Mouse (Mus musculus): ENCODE results near the gene Phykpl. TPM values are rescaled to one million over a fixed set of nuclear protein-coding genes. Genes with fewer than 3 reads are reported as not detected.

Phykpl gene
- polyA plus RNA-seq (2014; fragmentation: Nextera tagmentation; extraction: Ambion mirVana): 7.5 and 9.8 TPM in 2 replicates

- DNase-seq (ENCODE audit: low spot score) (peak; percentile 97), ATAC-seq (ENCODE audit: low FRiP score) (peak; percentile 95)
- Histone ChIP-seq H3K4me3 (replicated peaks; ENCODE audit: low read length) (peak within 1 kb of the TSS; percentile 50), H3K9ac (peak within 1 kb of the TSS; percentile 77), H3K27me3 (ENCODE audit: control insufficient read depth, insufficient read depth, low read length) (no peaks in the 10 kb centered on the region), H3K9me3 (ENCODE audit: control insufficient read depth, low read length) (no peaks in the 10 kb centered on the region), H3K27ac (peak within 1 kb of the TSS; percentile 90), H3K4me1 (replicated peaks; ENCODE audit: control insufficient read depth, insufficient read depth, low read length) (peaks cover 8% of the 10 kb centered on the region), H3K4me2 (replicated peaks) (peak within 1 kb of the TSS; percentile 83), H3K36me3 (replicated peaks; ENCODE audit: control insufficient read depth, insufficient read depth) (peaks cover 35% of the 10 kb centered on the region)
- under 1% methylated on average over 59 of the region's 59 CpGs for WGBS
Measured at GRCm38 (mm10) chr11:51584431-51585248, at the start of gene Phykpl. Gene Phykpl, plus strand, starts transcription at chr11:51584757.

- no peak for ATAC-seq (ENCODE audit: low FRiP score)
- H3K4me2 ChIP-seq (replicated peaks): no peak overlapping the region
- H3K27ac ChIP-seq: no peak overlapping the region
- no peaks in the 10 kb centered on the region for H3K4me1 ChIP-seq (replicated peaks; ENCODE audit: control insufficient read depth, insufficient read depth, low read length)
- no peak overlapping the region for H3K9ac ChIP-seq
- H3K36me3 ChIP-seq (replicated peaks; ENCODE audit: control insufficient read depth, insufficient read depth): no peaks in the 10 kb centered on the region
- H3K9me3 ChIP-seq (ENCODE audit: control insufficient read depth, low read length): no peaks in the 10 kb centered on the region
- DNase-seq (ENCODE audit: low spot score): no peak
- no peak overlapping the region for H3K4me3 ChIP-seq (replicated peaks; ENCODE audit: low read length)
- WGBS: 22% methylated on average over 7 of the region's 7 CpGs
- H3K27me3 ChIP-seq (ENCODE audit: control insufficient read depth, insufficient read depth, low read length): no peaks in the 10 kb centered on the region
Measured at GRCm38 (mm10) chr11:51538388-51538787, 46.2 kb upstream of the Phykpl start.

- H3K36me3 ChIP-seq (replicated peaks; ENCODE audit: control insufficient read depth, insufficient read depth): no peaks in the 10 kb centered on the region
- H3K4me1 ChIP-seq (replicated peaks; ENCODE audit: control insufficient read depth, insufficient read depth, low read length): no peaks in the 10 kb centered on the region
- 60% methylated on average over 13 of the region's 13 CpGs for WGBS
- ATAC-seq (ENCODE audit: low FRiP score) (no peak; the same call in 1 of the 2 replicates), DNase-seq (ENCODE audit: low spot score) (no peak)
- H3K4me3 ChIP-seq (replicated peaks; ENCODE audit: low read length): no peak overlapping the region
- H3K4me2 ChIP-seq (replicated peaks): no peak overlapping the region
- no peaks in the 10 kb centered on the region for H3K27me3 ChIP-seq (ENCODE audit: control insufficient read depth, insufficient read depth, low read length)
- no peaks in the 10 kb centered on the region for H3K9me3 ChIP-seq (ENCODE audit: control insufficient read depth, low read length)
- no peak overlapping the region for H3K27ac ChIP-seq
- no peak overlapping the region for H3K9ac ChIP-seq
Measured at GRCm38 (mm10) chr11:51538919-51539758, 45.4 kb upstream of the Phykpl start.

- Histone ChIP-seq H3K27me3 (ENCODE audit: control insufficient read depth, insufficient read depth, low read length) (no peaks in the 10 kb centered on the region), H3K27ac (no peak overlapping the region), H3K4me3 (replicated peaks; ENCODE audit: low read length) (no peak overlapping the region), H3K36me3 (replicated peaks; ENCODE audit: control insufficient read depth, insufficient read depth) (no peaks in the 10 kb centered on the region), H3K9me3 (ENCODE audit: control insufficient read depth, low read length) (no peaks in the 10 kb centered on the region), H3K9ac (no peak overlapping the region), H3K4me1 (replicated peaks; ENCODE audit: control insufficient read depth, insufficient read depth, low read length) (no peaks in the 10 kb centered on the region), H3K4me2 (replicated peaks) (no peak overlapping the region)
- peak; percentile 87 for ATAC-seq (ENCODE audit: low FRiP score)
- DNase-seq (ENCODE audit: low spot score): peak; percentile 93
- 14% methylated on average over 10 of the region's 10 CpGs for WGBS
Measured at GRCm38 (mm10) chr11:51539759-51540282, 44.7 kb upstream of the Phykpl start.

- DNase-seq (ENCODE audit: low spot score) (no peak), ATAC-seq (ENCODE audit: low FRiP score) (no peak)
- Histone ChIP-seq H3K4me1 (replicated peaks; ENCODE audit: control insufficient read depth, insufficient read depth, low read length) (no peaks in the 10 kb centered on the region), H3K27ac (no peak overlapping the region), H3K4me3 (replicated peaks; ENCODE audit: low read length) (no peak overlapping the region), H3K36me3 (replicated peaks; ENCODE audit: control insufficient read depth, insufficient read depth) (no peaks in the 10 kb centered on the region), H3K9ac (no peak overlapping the region), H3K27me3 (ENCODE audit: control insufficient read depth, insufficient read depth, low read length) (no peaks in the 10 kb centered on the region), H3K4me2 (replicated peaks) (no peak overlapping the region), H3K9me3 (ENCODE audit: control insufficient read depth, low read length) (no peaks in the 10 kb centered on the region)
- 47% methylated on average over 9 of the region's 9 CpGs for WGBS
Measured at GRCm38 (mm10) chr11:51542424-51542823, 42.1 kb upstream of the Phykpl start.

GRCm38 (mm10) chr11:51543487-51544050 is 41.0 kb upstream of the Phykpl start:
- Histone ChIP-seq H3K36me3 (replicated peaks; ENCODE audit: control insufficient read depth, insufficient read depth) (no peaks in the 10 kb centered on the region), H3K9me3 (ENCODE audit: control insufficient read depth, low read length) (no peaks in the 10 kb centered on the region), H3K27me3 (ENCODE audit: control insufficient read depth, insufficient read depth, low read length) (no peaks in the 10 kb centered on the region), H3K27ac (no peak overlapping the region), H3K4me3 (replicated peaks; ENCODE audit: low read length) (no peak overlapping the region), H3K4me1 (replicated peaks; ENCODE audit: control insufficient read depth, insufficient read depth, low read length) (no peaks in the 10 kb centered on the region), H3K4me2 (replicated peaks) (no peak overlapping the region), H3K9ac (no peak overlapping the region)
- DNase-seq (ENCODE audit: low spot score) (no peak), ATAC-seq (ENCODE audit: low FRiP score) (no peak)
- 35% methylated on average over 7 of the region's 7 CpGs for WGBS

GRCm38 (mm10) chr11:51544413-51544812 is 40.1 kb upstream of the Phykpl start:
- H3K27me3 ChIP-seq (ENCODE audit: control insufficient read depth, insufficient read depth, low read length): no peaks in the 10 kb centered on the region
- DNase-seq (ENCODE audit: low spot score) (no peak), ATAC-seq (ENCODE audit: low FRiP score) (no peak)
- H3K4me3 ChIP-seq (replicated peaks; ENCODE audit: low read length): no peak overlapping the region
- H3K36me3 ChIP-seq (replicated peaks; ENCODE audit: control insufficient read depth, insufficient read depth): no peaks in the 10 kb centered on the region
- 63% methylated on average over 2 of the region's 2 CpGs for WGBS
- no peak overlapping the region for H3K9ac ChIP-seq
- H3K27ac ChIP-seq: no peak overlapping the region
- H3K4me1 ChIP-seq (replicated peaks; ENCODE audit: control insufficient read depth, insufficient read depth, low read length): no peaks in the 10 kb centered on the region
- H3K9me3 ChIP-seq (ENCODE audit: control insufficient read depth, low read length): no peaks in the 10 kb centered on the region
- H3K4me2 ChIP-seq (replicated peaks): no peak overlapping the region

- DNase-seq (ENCODE audit: low spot score): no peak
- no peaks in the 10 kb centered on the region for H3K36me3 ChIP-seq (replicated peaks; ENCODE audit: control insufficient read depth, insufficient read depth)
- no peak for ATAC-seq (ENCODE audit: low FRiP score)
- no peak overlapping the region for H3K27ac ChIP-seq
- no peak overlapping the region for H3K4me2 ChIP-seq (replicated peaks)
- H3K4me3 ChIP-seq (replicated peaks; ENCODE audit: low read length): no peak overlapping the region
- no peaks in the 10 kb centered on the region for H3K9me3 ChIP-seq (ENCODE audit: control insufficient read depth, low read length)
- no peak overlapping the region for H3K9ac ChIP-seq
- no peaks in the 10 kb centered on the region for H3K4me1 ChIP-seq (replicated peaks; ENCODE audit: control insufficient read depth, insufficient read depth, low read length)
- 74% methylated on average over 4 of the region's 4 CpGs for WGBS
- H3K27me3 ChIP-seq (ENCODE audit: control insufficient read depth, insufficient read depth, low read length): no peaks in the 10 kb centered on the region
Measured at GRCm38 (mm10) chr11:51545811-51546210, 38.7 kb upstream of the Phykpl start.

- no peak for DNase-seq (ENCODE audit: low spot score)
- Histone ChIP-seq H3K27me3 (ENCODE audit: control insufficient read depth, insufficient read depth, low read length) (no peaks in the 10 kb centered on the region), H3K27ac (no peak overlapping the region), H3K9me3 (ENCODE audit: control insufficient read depth, low read length) (no peaks in the 10 kb centered on the region), H3K4me3 (replicated peaks; ENCODE audit: low read length) (no peak overlapping the region), H3K4me1 (replicated peaks; ENCODE audit: control insufficient read depth, insufficient read depth, low read length) (peaks cover 4% of the 10 kb centered on the region; the same call in 1 of the 2 replicates), H3K4me2 (replicated peaks) (no peak overlapping the region), H3K9ac (no peak overlapping the region), H3K36me3 (replicated peaks; ENCODE audit: control insufficient read depth, insufficient read depth) (no peaks in the 10 kb centered on the region)
- no peak for ATAC-seq (ENCODE audit: low FRiP score)
- 69% methylated on average over 5 of the region's 5 CpGs for WGBS
Measured at GRCm38 (mm10) chr11:51551253-51551652, 33.3 kb upstream of the Phykpl start.

All from hindbrain, embryonic 14.5 days (tissue).